Mouse (Mus musculus): ENCODE data around the gene Igflr1. TPM values are rescaled to one million over a fixed set of nuclear protein-coding genes. Genes with fewer than 3 reads are reported as not detected.

The Igflr1 gene
- polyA plus RNA-seq, 1 experiment from 2014 or later = 3.6 TPM

DNA sequence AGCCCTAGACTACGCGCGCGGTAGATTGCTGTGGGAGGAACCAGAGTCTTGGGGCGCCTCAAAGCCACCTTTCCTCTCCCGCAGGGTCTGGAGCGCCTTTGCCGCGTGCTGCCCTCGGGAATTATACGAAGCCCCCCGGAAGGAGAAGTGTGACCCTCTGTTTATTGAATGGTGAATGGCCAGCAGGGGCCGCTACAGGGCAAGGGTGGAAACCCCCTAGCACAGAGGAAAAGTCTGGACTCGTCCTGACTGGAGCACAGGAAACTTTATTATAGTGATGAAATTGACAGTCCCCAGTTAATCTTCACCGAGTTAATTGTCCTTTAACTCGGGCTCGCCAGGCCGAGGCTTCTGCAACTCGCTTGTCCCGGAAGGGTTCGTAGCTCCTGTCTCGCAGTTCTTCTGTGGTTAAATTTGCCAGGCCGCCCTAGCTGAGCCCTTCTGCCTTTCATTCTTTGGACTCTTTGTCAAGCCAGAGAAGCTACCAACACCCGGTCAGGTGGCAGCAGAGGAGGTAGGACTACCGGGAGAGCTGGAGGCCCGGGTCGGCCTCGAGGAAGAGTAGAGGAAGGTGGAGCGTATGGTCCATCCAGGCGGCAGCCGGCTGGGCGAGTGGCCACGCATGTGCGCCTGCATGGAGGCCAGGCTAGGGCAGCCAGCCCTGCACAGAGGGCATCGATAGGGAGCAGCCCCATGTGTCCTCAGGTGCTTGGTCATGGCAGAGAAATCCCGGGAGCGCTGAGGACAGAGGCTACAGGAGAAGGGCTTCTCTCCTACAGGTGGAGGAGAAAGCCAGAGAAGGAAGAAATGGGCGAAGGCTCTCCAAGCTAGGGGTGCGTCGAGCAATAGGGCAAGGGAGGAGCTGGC lies 24.4 kb downstream of the Igflr1 start:
- Histone ChIP-seq H3K9ac (peak overlapping the region; percentile 96), H3K4me2 (peak overlapping the region; percentile 98), H3K27me3 (replicated peaks) (peaks cover 4% of the 10 kb centered on the region), H3K27ac (replicated peaks) (peak overlapping the region; percentile 90), H3K36me3 (peaks cover 23% of the 10 kb centered on the region), H3K9me3 (no peaks in the 10 kb centered on the region), H3K4me1 (peaks cover 23% of the 10 kb centered on the region), H3K4me3 (peak overlapping the region; percentile 80)
- 26% methylated on average over 40 of the region's 40 CpGs for WGBS
- ATAC-seq (ENCODE audit: extremely low read depth, insufficient number of reproducible peaks, low FRiP score, low TSS enrichment) = peak; percentile 29; the same call in 1 of the 2 replicates

DNA sequence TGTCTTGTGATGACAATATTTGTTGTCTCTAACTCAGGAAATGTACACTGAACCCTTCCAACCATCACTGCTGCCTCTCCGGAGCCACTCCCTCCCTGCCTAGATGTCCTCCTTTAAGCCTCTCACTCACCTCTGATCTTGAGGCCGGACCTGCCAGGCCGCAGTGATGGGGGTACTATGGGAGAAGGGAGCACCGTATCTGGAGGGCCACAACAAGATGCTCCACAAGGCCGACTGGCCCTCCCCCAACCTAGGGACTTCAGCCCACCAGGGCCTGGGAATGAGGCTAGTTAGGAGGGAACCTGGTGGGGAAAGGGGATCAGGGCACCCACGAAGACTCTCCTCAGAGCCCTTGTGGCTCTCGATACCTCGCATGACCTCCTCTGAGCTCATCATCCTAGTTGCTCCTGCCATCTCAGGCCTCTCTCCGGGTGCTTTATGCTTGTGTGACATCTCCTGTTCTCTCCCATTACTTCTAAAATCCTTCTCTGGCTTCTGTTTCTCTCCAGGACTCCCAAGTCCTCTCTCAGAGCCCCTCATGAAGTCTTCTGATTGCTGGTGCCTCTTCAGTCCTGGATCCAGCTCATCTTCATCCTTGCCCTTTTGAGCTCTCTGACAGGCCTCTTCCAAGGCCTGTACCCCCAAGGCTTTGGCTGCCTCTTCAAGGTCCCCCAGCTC lies 25.8 kb downstream of the Igflr1 start:
- no peaks in the 10 kb centered on the region for H3K9me3 ChIP-seq
- peak overlapping the region; percentile 50; the same call in 1 of the 2 replicates for H3K9ac ChIP-seq
- H3K4me1 ChIP-seq = peaks cover 23% of the 10 kb centered on the region

DNA sequence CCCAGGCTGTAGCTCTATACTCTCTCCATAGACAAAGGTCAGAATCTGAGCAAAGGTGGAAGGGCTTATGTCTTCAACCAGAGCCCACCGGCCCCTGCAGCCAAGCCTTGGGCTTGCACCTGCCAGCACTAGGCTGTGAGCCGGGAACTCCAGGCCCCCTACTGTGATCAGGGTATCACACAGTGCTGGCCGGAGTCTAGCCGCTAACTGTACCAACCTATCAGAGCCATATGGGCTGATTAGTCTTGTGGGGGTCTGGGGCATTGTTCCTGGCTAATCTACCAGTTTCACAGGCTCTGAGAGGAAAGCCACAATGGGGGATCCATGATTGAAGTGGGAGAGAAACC lies 26.4 kb downstream of the Igflr1 start:
- peaks cover 4% of the 10 kb centered on the region for H3K36me3 ChIP-seq
- ATAC-seq (ENCODE audit: extremely low read depth, insufficient number of reproducible peaks, low FRiP score, low TSS enrichment) = no peak

More for the DNA sequence above, 25.8 kb downstream of the Igflr1 start:
- 77% methylated on average over 9 of the region's 9 CpGs for WGBS
- Histone ChIP-seq H3K4me2 (no peak overlapping the region), H3K27me3 (replicated peaks) (peaks cover 15% of the 10 kb centered on the region), H3K27ac (replicated peaks) (no peak overlapping the region), H3K36me3 (peaks cover 9% of the 10 kb centered on the region), H3K4me3 (no peak overlapping the region)
- ATAC-seq (ENCODE audit: extremely low read depth, insufficient number of reproducible peaks, low FRiP score, low TSS enrichment) = no peak

DNA sequence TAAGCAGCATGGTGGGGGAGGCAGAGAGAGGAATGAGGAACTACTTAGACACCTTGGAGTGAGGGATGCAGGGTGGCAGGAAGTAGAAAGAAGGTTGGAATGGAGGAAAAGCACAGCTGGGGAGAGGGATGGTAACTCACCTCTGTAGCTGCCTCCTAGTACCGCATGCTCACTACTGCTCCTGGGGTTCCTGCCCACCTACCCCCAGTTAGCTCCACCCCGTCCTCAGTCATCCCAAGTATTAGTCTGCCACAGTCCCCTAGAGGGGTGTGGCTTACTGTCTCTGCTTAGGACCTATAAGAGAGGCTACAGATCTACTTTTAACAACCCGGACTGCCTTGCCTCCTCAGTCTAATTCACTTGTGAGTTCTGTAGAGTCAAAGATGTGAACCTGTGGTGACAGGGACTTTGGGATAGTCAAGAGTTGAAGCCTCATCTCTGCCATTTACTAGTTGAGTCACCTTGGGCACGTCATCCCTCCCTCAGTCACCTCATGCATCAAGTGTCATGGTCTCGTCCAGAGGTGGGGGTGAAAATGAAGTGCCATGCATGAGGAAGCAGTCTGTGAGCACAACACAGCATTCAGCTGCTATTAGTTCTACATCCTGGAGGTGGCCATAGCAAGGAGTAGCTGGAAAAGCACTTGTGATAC lies 27.7 kb downstream of the Igflr1 start:
- ATAC-seq (ENCODE audit: extremely low read depth, insufficient number of reproducible peaks, low FRiP score, low TSS enrichment) = no peak
- Histone ChIP-seq H3K4me1 (peaks cover 8% of the 10 kb centered on the region), H3K36me3 (no peaks in the 10 kb centered on the region), H3K9ac (no peak overlapping the region), H3K27ac (replicated peaks) (no peak overlapping the region), H3K4me3 (no peak overlapping the region), H3K9me3 (no peaks in the 10 kb centered on the region), H3K27me3 (replicated peaks) (peaks cover 26% of the 10 kb centered on the region), H3K4me2 (no peak overlapping the region)
- 34% methylated on average over 5 of the region's 5 CpGs for WGBS

More for the DNA sequence above, 26.4 kb downstream of the Igflr1 start:
- H3K4me3 ChIP-seq = no peak overlapping the region
- H3K9me3 ChIP-seq = no peaks in the 10 kb centered on the region
- H3K4me2 ChIP-seq = no peak overlapping the region
- peaks cover 17% of the 10 kb centered on the region for H3K27me3 ChIP-seq (replicated peaks)
- H3K4me1 ChIP-seq = peaks cover 20% of the 10 kb centered on the region
- WGBS = 50% methylated on average over 4 of the region's 4 CpGs
- H3K9ac ChIP-seq = 0 out of 2 replicates have a peak overlapping the region, but pooled peaks have one; percentile 7
- no peak overlapping the region for H3K27ac ChIP-seq (replicated peaks)

DNA sequence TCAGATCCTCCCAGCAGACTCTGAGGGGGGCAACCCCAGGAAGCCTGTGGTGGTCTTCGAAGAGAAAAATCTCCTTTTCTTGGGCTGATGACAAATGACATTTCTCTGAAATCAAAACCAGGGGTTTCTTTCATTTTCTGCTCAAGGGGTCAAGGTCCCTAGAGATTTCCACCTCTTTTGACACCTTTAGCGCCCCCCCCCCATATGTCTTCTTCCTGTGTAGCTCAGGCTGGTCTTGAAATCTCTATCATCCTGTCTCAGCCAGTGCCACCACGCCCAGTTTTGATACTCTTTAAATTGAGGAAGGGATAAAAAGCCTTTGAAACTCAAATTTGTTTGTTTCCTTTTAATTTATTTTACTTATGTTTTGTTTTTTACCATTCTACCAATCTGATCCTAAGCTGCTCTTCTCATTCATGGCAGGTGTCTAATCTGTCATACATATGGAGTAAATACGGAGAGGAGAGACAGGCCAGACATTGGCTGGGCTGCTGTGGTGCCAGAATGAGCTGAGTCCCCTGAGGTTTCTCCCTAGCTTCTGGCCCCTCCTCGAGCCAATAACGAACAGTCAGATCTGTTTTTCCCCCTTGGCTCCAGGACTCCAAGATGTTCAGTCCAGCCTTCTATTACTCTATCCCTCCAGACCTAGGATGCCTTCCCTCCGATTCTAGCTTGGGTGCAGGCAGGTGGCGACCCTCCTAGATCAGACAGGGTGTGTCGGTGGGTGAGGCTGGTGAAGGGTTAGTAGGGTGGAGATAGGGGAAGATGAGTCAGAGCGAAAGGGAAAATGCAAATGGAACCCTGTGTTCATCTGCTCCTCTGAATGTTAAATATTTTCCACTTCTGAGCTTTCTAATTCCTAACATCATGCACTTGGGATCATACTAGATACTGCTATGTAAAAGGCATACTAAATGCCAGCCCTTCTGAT lies 28.6 kb downstream of the Igflr1 start:
- H3K4me2 ChIP-seq = no peak overlapping the region
- H3K27me3 ChIP-seq (replicated peaks) = peaks cover 28% of the 10 kb centered on the region
- no peak overlapping the region for H3K4me3 ChIP-seq
- no peaks in the 10 kb centered on the region for H3K36me3 ChIP-seq
- H3K4me1 ChIP-seq = peaks cover 8% of the 10 kb centered on the region
- 67% methylated on average over 10 of the region's 10 CpGs for WGBS
- no peaks in the 10 kb centered on the region for H3K9me3 ChIP-seq
- ATAC-seq (ENCODE audit: extremely low read depth, insufficient number of reproducible peaks, low FRiP score, low TSS enrichment) = no peak
- no peak overlapping the region for H3K9ac ChIP-seq
- no peak overlapping the region for H3K27ac ChIP-seq (replicated peaks)

DNA sequence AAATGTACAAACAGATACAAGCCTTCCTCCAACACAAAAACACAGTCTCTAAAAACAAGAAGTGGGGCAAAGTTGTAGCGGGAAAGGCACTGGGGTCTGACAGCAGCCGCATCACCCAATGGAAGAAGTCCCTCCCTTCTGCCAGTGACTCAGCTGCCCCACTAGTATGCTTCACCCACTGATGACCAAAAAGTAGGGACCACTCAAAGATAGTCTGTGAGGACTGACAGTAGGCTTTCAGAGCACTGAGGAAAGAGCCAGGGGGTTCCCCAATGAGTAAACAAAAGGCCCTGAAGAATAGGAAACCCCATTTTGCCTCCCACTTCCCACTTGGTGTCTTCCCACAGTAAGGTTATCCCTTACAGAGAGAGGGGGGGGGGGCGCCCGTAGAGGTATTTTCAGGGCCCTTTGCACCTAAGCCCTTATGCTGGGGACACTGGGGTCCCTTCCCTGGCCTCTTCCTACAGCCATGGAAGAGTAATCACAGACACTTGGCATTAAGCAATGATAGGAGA lies 29.3 kb downstream of the Igflr1 start:
- Histone ChIP-seq H3K4me3 (no peak overlapping the region), H3K27ac (replicated peaks) (no peak overlapping the region), H3K36me3 (no peaks in the 10 kb centered on the region), H3K27me3 (replicated peaks) (peaks cover 30% of the 10 kb centered on the region), H3K4me2 (no peak overlapping the region), H3K9ac (no peak overlapping the region), H3K4me1 (peaks cover 9% of the 10 kb centered on the region), H3K9me3 (no peaks in the 10 kb centered on the region)
- WGBS = 53% methylated on average over 4 of the region's 4 CpGs
- ATAC-seq (ENCODE audit: extremely low read depth, insufficient number of reproducible peaks, low FRiP score, low TSS enrichment) = no peak

DNA sequence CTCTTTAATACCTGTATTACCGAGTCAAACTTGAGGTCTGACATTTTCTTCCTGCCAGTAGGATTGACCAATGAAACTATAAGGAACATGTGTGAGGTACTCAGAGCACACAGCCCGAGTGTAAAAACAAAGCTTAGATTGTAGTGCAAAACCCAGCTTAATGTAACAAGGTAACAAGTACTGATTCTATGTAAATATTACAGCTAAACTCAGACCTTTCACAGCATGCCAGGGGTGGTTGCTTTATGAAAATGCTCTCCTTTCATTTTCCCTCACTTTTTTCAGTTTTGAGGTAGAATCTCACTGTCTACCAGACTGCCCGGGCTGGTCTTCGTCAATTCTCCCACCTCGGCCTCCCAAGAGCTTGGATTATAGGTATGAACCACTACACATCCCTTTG lies 30.9 kb downstream of the Igflr1 start:
- Histone ChIP-seq H3K4me3 (no peak overlapping the region), H3K27ac (replicated peaks) (no peak overlapping the region), H3K4me2 (no peak overlapping the region), H3K36me3 (no peaks in the 10 kb centered on the region), H3K9ac (no peak overlapping the region), H3K4me1 (peaks cover 12% of the 10 kb centered on the region), H3K27me3 (replicated peaks) (peaks cover 30% of the 10 kb centered on the region), H3K9me3 (no peaks in the 10 kb centered on the region)
- no peak for ATAC-seq (ENCODE audit: extremely low read depth, insufficient number of reproducible peaks, low FRiP score, low TSS enrichment)
- WGBS = 72% methylated on average over 5 of the region's 5 CpGs

DNA sequence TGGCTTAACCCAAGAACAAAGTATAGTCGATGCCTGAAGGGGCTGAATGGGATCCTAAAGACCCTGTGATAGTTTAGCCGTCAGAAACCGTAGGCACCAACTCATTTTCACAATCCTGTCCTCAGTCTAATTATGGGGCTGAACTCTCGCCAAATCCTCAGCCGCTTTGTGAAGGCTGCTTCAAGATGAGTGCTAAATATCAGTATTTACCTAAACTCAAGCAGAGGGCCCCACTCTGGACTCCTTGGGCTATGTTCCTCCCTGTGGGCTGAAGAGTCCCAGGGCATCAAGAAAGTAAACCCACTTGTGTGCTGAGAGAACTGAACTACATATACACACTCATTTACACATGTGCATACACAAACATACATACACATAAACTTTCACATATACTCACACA lies 31.6 kb downstream of the Igflr1 start:
- Histone ChIP-seq H3K9ac (no peak overlapping the region), H3K27me3 (replicated peaks) (peaks cover 30% of the 10 kb centered on the region), H3K4me2 (no peak overlapping the region), H3K4me1 (peaks cover 12% of the 10 kb centered on the region), H3K27ac (replicated peaks) (no peak overlapping the region), H3K36me3 (no peaks in the 10 kb centered on the region), H3K4me3 (no peak overlapping the region), H3K9me3 (no peaks in the 10 kb centered on the region)
- WGBS = 72% methylated on average over 5 of the region's 5 CpGs
- no peak for ATAC-seq (ENCODE audit: extremely low read depth, insufficient number of reproducible peaks, low FRiP score, low TSS enrichment)

DNA sequence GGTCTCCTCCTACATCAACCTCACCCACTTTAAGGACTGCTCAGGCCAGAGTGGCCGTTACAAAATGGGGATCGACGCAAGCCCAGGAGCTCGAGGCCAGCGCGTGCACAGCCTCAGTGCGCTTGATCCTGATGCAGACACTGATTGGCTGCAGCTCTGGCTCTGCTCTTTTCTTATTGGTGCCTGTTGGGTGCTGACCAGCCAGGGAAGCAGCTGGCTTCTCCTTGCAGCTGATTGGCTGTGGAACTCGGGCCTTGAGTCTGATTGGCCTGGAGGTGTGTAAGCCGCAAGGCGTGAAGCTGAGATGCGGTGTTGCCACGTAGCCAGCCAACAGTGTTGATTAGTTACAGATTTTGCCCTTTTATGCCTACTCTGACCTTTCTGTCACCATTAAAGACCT lies 33.6 kb downstream of the Igflr1 start, which contains the start of gene Zbtb32:
TSS of gene Zbtb32 (minus strand) at position 124 of the 400 bp plus-strand sequence.
- H3K36me3 ChIP-seq = no peaks in the 10 kb centered on the region
- no peak within 1 kb of the TSS for H3K4me3 ChIP-seq
- H3K9me3 ChIP-seq = no peaks in the 10 kb centered on the region
- no peak within 1 kb of the TSS for H3K9ac ChIP-seq
- H3K27me3 ChIP-seq (replicated peaks) = peaks cover 30% of the 10 kb centered on the region
- H3K4me1 ChIP-seq = peaks cover 15% of the 10 kb centered on the region
- 88% methylated on average over 12 of the region's 12 CpGs for WGBS
- H3K27ac ChIP-seq (replicated peaks) = no peak within 1 kb of the TSS
- ATAC-seq (ENCODE audit: extremely low read depth, insufficient number of reproducible peaks, low FRiP score, low TSS enrichment) = no peak
- peak within 1 kb of the TSS; percentile 49; the same call in 1 of the 2 replicates for H3K4me2 ChIP-seq

DNA sequence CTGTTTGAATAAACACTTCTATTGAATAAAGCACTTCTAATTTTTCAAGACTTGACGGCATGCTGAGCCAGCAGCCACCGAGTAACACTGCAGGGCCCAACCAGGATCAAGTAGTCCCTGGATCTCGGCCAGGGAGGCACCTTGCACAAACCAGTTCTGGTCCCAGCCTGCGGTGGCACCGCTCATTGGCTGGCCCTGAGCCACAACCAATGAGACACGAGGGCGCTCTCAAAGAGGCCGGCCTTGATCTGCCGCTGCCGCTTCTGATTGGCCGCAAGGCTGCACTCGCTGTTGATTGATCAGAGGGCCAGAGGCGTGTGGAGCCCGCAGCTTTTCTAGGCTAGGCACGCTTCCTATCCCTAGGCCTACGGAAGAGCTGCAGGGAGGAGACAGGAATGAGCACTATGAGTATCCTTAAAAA lies 34.7 kb downstream of the Igflr1 start:
- Histone ChIP-seq H3K27ac (replicated peaks) (no peak overlapping the region), H3K4me2 (peak overlapping the region; percentile 49), H3K4me1 (peaks cover 15% of the 10 kb centered on the region), H3K27me3 (replicated peaks) (peaks cover 23% of the 10 kb centered on the region), H3K36me3 (no peaks in the 10 kb centered on the region), H3K9me3 (no peaks in the 10 kb centered on the region), H3K9ac (0 out of 2 replicates have a peak overlapping the region, but pooled peaks have one; percentile 21), H3K4me3 (no peak overlapping the region)
- WGBS = under 1% methylated on average over 16 of the region's 16 CpGs
- ATAC-seq (ENCODE audit: extremely low read depth, insufficient number of reproducible peaks, low FRiP score, low TSS enrichment) = peak; percentile 85
